Mouse (Mus musculus) MEL (cell line): ENCODE data around the gene Dgkg.

Experiments used
- CTCF ChIP-seq, 3 experiments: IDR thresholded peaks in 2 of 3; conservative IDR thresholded peaks in 1 of 3; 2 replicates each; pipeline ENCODE4 v1.5.1; 2011 to 2012; ENCODE audit warnings: low read length in 3 of 3, low read depth in 2 of 3, mild to moderate bottlenecking in 2 of 3, improper control_type of control experiment in 1 of 3, inconsistent platforms in 1 of 3, mixed read lengths in 1 of 3, moderate library complexity in 1 of 3; ENCODE audit not compliant: control insufficient read depth in 1 of 3, insufficient read depth in 1 of 3, poor library complexity in 1 of 3, severe bottlenecking in 1 of 3
- MAZ ChIP-seq: IDR thresholded peaks from 2 replicates; pipeline ENCODE4 v1.6.1; 2012; ENCODE audit warnings: low read depth, mild to moderate bottlenecking, inconsistent platforms, low read length, improper control_type of control experiment
- USF1 ChIP-seq: IDR thresholded peaks from 2 replicates; pipeline ENCODE4 v1.6.1; 2014; ENCODE audit warnings: low read depth, mild to moderate bottlenecking, inconsistent platforms, low read length, improper control_type of control experiment, moderate library complexity
- USF2 ChIP-seq, 2 experiments: IDR thresholded peaks; 2 replicates each; pipeline ENCODE4 v1.6.1; 2011 to 2012; ENCODE audit warnings: improper control_type of control experiment in 2 of 2, low read length in 2 of 2, borderline replicate concordance in 1 of 2, inconsistent platforms in 1 of 2, low read depth in 1 of 2, mild to moderate bottlenecking in 1 of 2; ENCODE audit not compliant: insufficient read depth in 1 of 2

DNA sequence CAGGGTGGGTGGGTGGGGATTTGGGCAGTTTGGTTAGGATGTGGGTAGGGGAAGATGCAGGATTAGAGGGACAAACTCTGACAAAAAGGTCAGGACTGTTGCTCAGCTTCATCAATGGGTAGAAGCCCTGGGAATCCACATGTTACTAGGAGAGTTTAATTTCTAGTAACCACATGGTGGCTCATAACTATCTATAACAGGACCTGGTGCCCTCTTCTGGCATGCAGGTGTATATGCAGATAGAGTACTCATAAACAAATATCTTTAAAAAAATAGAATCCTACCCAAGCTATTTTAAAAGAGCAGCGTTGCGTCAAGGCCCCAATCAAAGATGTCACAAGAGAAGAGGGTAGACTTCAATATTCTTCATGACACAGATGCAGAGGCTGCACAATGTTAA, 63.1 kb downstream of the Dgkg start:
- TF ChIP-seq CTCF (IDR thresholded peaks at IDR 0.05 in 2 of 3, conservative IDR thresholded peaks at IDR 0.05 in 1 of 3; ENCODE audit: control insufficient read depth in 1 of 3, insufficient read depth in 1 of 3, low read depth in 2 of 3, low read length in 3 of 3, poor library complexity in 1 of 3, severe bottlenecking in 1 of 3) (peak in 1 of 3 experiments; percentile 22; a peak in 2 of 6 replicates), MAZ (no peak), USF2 (IDR thresholded peaks at IDR 0.05; ENCODE audit: borderline replicate concordance in 1 of 2, insufficient read depth in 1 of 2, low read depth in 1 of 2, low read length in 2 of 2) (no peak), USF1 (no peak)
